Mouse (Mus musculus) stomach, postnatal 0 days (tissue): ENCODE measurements at regions not wholly inside any gene's neighbourhood (a gene's known extent, or its start where the extent isn't known, plus 50 kb on each side); places are given as distances from the start of the nearest gene placed in this dataset.

Experiments used
- CTCF ChIP-seq: IDR thresholded peaks from 2 replicates; pipeline ENCODE4 v1.5.1; 2016; ENCODE audit warnings: antibody characterized with exemption, low read depth, mild to moderate bottlenecking, moderate library complexity
- EP300 ChIP-seq: optimal IDR thresholded peaks from 2 replicates; pipeline ENCODE3; 2016; ENCODE audit warnings: antibody characterized with exemption

GRCm38 (mm10) chr12:36748345-36748744 lies 360.0 kb upstream of the Meox2 start:
- no peak for TF ChIP-seq CTCF
- no peak for TF ChIP-seq EP300
